Mouse (Mus musculus) intestine, embryonic 16.5 days (tissue): ENCODE data around the gene Pde7b. TPM values are rescaled to one million over a fixed set of nuclear protein-coding genes. Genes with fewer than 3 reads are reported as not detected.

Source experiments
- ATAC-seq: fragments of 200-750 bp; cut with Nextera tagmentation; 2 replicates; pipeline ENCODE4 v1.8.0; 2017; ENCODE audit warnings: moderate TSS enrichment, moderate library complexity
- H3K27ac ChIP-seq: fragments of 300-500 bp; sonication (generic); 2 replicates; pipeline ENCODE4 v1.5.1; 2014; ENCODE audit warnings: mild to moderate bottlenecking, low read length
- H3K27me3 ChIP-seq: fragments of 300-500 bp; sonication (generic); replicated peaks from 2 replicates; pipeline ENCODE4 v1.6.1; 2014; ENCODE audit warnings: low read length, control low read depth, mixed read lengths; ENCODE audit not compliant: control insufficient read depth, insufficient read depth
- H3K36me3 ChIP-seq: fragments of 300-500 bp; sonication (generic); 2 replicates; pipeline ENCODE4 v1.6.1; 2014; ENCODE audit warnings: low read length, control low read depth; ENCODE audit not compliant: control insufficient read depth, insufficient read depth
- H3K4me1 ChIP-seq: fragments of 300-500 bp; sonication (generic); 2 replicates; pipeline ENCODE4 v1.6.1; 2014; ENCODE audit warnings: low read length, control low read depth, mixed read lengths; ENCODE audit not compliant: control insufficient read depth, insufficient read depth
- H3K4me2 ChIP-seq: fragments of 300-500 bp; sonication (generic); 2 replicates; pipeline ENCODE4 v1.6.1; 2014; ENCODE audit warnings: low read depth, low read length, control low read depth
- H3K4me3 ChIP-seq: fragments of 300-500 bp; sonication (generic); 2 replicates; pipeline ENCODE4 v1.5.1; 2014; ENCODE audit warnings: mild to moderate bottlenecking, low read length
- H3K9ac ChIP-seq: fragments of 300-500 bp; sonication (generic); 2 replicates; pipeline ENCODE4 v1.6.1; 2014; ENCODE audit warnings: low read depth, low read length
- H3K9me3 ChIP-seq: fragments of 300-500 bp; sonication (generic); 2 replicates; pipeline ENCODE4 v1.6.1; 2016; ENCODE audit warnings: low read length, control low read depth; ENCODE audit not compliant: control insufficient read depth
- WGBS: fragments of 180-500 bp; shearing (Covaris S2); extraction: QIAGEN DNeasy Blood & Tissue Kit; methylation state at CpG from one replicate; pipeline ENCODE4 v1.1.7; 2014; 5-methylcytosine and 5-hydroxymethylcytosine counted together
- polyA plus RNA-seq: library from polyadenylated mRNA; unstranded; fragments of >200 nt; fragmentation: Nextera tagmentation; extraction: Ambion mirVana; gene quantifications from 2 replicates; pipeline ENCODE4 v1.2.1, GENCODE M21; 2015

Gene Pde7b
- 1.9 and 2.0 TPM in 2 replicates for polyA plus RNA-seq

GRCm38 (mm10) chr10:20724906-20725305 lies at the start of gene Pde7b:
Pde7b (minus strand) TSS chr10:20725078.
- Histone ChIP-seq H3K36me3 (no peaks in the 10 kb centered on the region), H3K27me3 (no peaks in the 10 kb centered on the region), H3K9ac (peak within 1 kb of the TSS; percentile 62), H3K27ac (peak within 1 kb of the TSS; percentile 66), H3K4me3 (peak within 1 kb of the TSS; percentile 45), H3K4me1 (peaks cover 18% of the 10 kb centered on the region), H3K9me3 (no peaks in the 10 kb centered on the region), H3K4me2 (peak within 1 kb of the TSS; percentile 63)
- 6% methylated on average over 17 of the region's 17 CpGs for WGBS
- peak; percentile 84 for ATAC-seq

- ATAC-seq, result no peak
- no peak overlapping the region for H3K9ac ChIP-seq
- no peak overlapping the region for H3K4me3 ChIP-seq
- no peaks in the 10 kb centered on the region for H3K9me3 ChIP-seq
- no peaks in the 10 kb centered on the region for H3K4me1 ChIP-seq
- H3K36me3 ChIP-seq, result no peaks in the 10 kb centered on the region
- 75% methylated on average over 4 of the region's 4 CpGs for WGBS
- H3K27me3 ChIP-seq, result no peaks in the 10 kb centered on the region
- no peak overlapping the region for H3K27ac ChIP-seq
- H3K4me2 ChIP-seq, result no peak overlapping the region
These were observed 47.2 kb upstream of the Pde7b start for GRCm38 (mm10) chr10:20772056-20772455.

GRCm38 (mm10) chr10:20770418-20770888 lies 45.6 kb upstream of the Pde7b start:
- no peaks in the 10 kb centered on the region for H3K4me1 ChIP-seq
- no peaks in the 10 kb centered on the region for H3K9me3 ChIP-seq
- no peak overlapping the region for H3K4me3 ChIP-seq
- H3K4me2 ChIP-seq, result no peak overlapping the region
- no peak overlapping the region for H3K9ac ChIP-seq
- ATAC-seq, result no peak
- H3K27ac ChIP-seq, result no peak overlapping the region
- no peaks in the 10 kb centered on the region for H3K27me3 ChIP-seq
- H3K36me3 ChIP-seq, result no peaks in the 10 kb centered on the region
- 86% methylated on average over 2 of the region's 2 CpGs for WGBS

GRCm38 (mm10) chr10:20769557-20770417 lies 44.9 kb upstream of the Pde7b start:
- Histone ChIP-seq H3K27ac (no peak overlapping the region), H3K4me2 (no peak overlapping the region), H3K9me3 (no peaks in the 10 kb centered on the region), H3K27me3 (no peaks in the 10 kb centered on the region), H3K9ac (no peak overlapping the region), H3K4me3 (no peak overlapping the region), H3K4me1 (no peaks in the 10 kb centered on the region), H3K36me3 (no peaks in the 10 kb centered on the region)
- no peak for ATAC-seq
- 72% methylated on average over 7 of the region's 7 CpGs for WGBS

- ATAC-seq, result no peak
- H3K36me3 ChIP-seq, result no peaks in the 10 kb centered on the region
- no peak overlapping the region for H3K4me2 ChIP-seq
- H3K4me3 ChIP-seq, result no peak overlapping the region
- no peaks in the 10 kb centered on the region for H3K9me3 ChIP-seq
- no peak overlapping the region for H3K9ac ChIP-seq
- no peak overlapping the region for H3K27ac ChIP-seq
- no peaks in the 10 kb centered on the region for H3K4me1 ChIP-seq
- no peaks in the 10 kb centered on the region for H3K27me3 ChIP-seq
- WGBS, result 64% methylated on average over 3 of the region's 3 CpGs
These were observed 39.5 kb upstream of the Pde7b start for GRCm38 (mm10) chr10:20764352-20764751.

- Histone ChIP-seq H3K9me3 (no peaks in the 10 kb centered on the region), H3K4me1 (no peaks in the 10 kb centered on the region), H3K4me3 (no peak overlapping the region), H3K27me3 (no peaks in the 10 kb centered on the region), H3K9ac (no peak overlapping the region), H3K4me2 (no peak overlapping the region), H3K36me3 (no peaks in the 10 kb centered on the region), H3K27ac (no peak overlapping the region)
- no peak for ATAC-seq
- 92% methylated on average over 1 of the region's 1 CpGs for WGBS
These were observed 34.1 kb upstream of the Pde7b start for GRCm38 (mm10) chr10:20758939-20759338.

GRCm38 (mm10) chr10:20758259-20758658 lies 33.4 kb upstream of the Pde7b start:
- no peak overlapping the region for H3K9ac ChIP-seq
- WGBS, result 82% methylated on average over 6 of the region's 6 CpGs
- no peak overlapping the region for H3K27ac ChIP-seq
- no peaks in the 10 kb centered on the region for H3K9me3 ChIP-seq
- H3K36me3 ChIP-seq, result no peaks in the 10 kb centered on the region
- no peak overlapping the region for H3K4me2 ChIP-seq
- H3K4me1 ChIP-seq, result no peaks in the 10 kb centered on the region
- H3K27me3 ChIP-seq, result no peaks in the 10 kb centered on the region
- no peak for ATAC-seq
- no peak overlapping the region for H3K4me3 ChIP-seq

GRCm38 (mm10) chr10:20756219-20756618 lies 31.3 kb upstream of the Pde7b start:
- Histone ChIP-seq H3K27me3 (no peaks in the 10 kb centered on the region), H3K4me3 (no peak overlapping the region), H3K4me2 (no peak overlapping the region), H3K9ac (no peak overlapping the region), H3K4me1 (no peaks in the 10 kb centered on the region), H3K27ac (no peak overlapping the region), H3K9me3 (no peaks in the 10 kb centered on the region), H3K36me3 (no peaks in the 10 kb centered on the region)
- WGBS, result 93% methylated on average over 5 of the region's 5 CpGs
- no peak for ATAC-seq

GRCm38 (mm10) chr10:20752883-20753282 lies 28.0 kb upstream of the Pde7b start:
- Histone ChIP-seq H3K9me3 (no peaks in the 10 kb centered on the region), H3K27me3 (no peaks in the 10 kb centered on the region), H3K27ac (no peak overlapping the region), H3K36me3 (no peaks in the 10 kb centered on the region), H3K4me2 (no peak overlapping the region), H3K4me3 (no peak overlapping the region), H3K4me1 (no peaks in the 10 kb centered on the region), H3K9ac (no peak overlapping the region)
- 92% methylated on average over 1 of the region's 1 CpGs for WGBS
- no peak for ATAC-seq
